Mouse (Mus musculus): ENCODE data around the gene Fbxl13. TPM values are rescaled to one million over a fixed set of nuclear protein-coding genes. Genes with fewer than 3 reads are reported as not detected.
"Not testable (repeated sequence)": the region's sequence is repeated elsewhere in the genome, so short reads cannot be mapped to it uniquely, and the experiment has no call there.

Gene Fbxl13
- total and polyA plus RNA-seq, 3 experiments: 0.13 to 0.23 TPM; not detected in 1

DNA sequence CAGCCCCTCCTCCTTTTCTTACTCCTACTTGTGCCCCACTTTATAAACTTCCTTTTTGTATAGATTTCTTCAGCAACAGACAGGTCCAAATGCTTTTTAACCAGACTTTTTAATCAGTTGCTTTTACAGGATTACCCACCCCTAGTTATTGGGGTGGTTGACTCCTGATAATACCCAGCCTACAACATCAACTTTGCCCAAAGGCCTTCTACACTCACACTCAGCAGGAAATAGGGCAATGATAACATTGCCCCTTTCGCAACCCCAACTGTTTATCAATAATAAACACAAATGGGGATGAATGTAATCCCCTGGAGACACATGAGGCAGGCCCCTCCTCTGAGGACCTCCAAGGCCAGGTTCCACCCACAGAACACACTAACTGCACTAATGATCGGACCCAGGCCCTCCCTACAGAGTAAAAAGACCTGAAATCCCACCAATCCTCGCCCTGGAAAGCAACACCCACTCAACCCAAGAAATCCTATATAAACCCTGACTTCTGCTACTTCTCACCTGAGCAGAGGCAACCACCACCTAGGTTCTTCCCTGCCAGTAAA, 28.9 kb downstream of the Fbxl13 start:
- TF ChIP-seq MYC (IDR thresholded peaks at IDR 0.05; ENCODE audit: low read depth, low read length): no peak
- TF ChIP-seq NRF1 (IDR thresholded peaks at IDR 0.05; ENCODE audit: insufficient read depth, low read depth, low read length, poor library complexity, severe bottlenecking): no peak
- TF ChIP-seq MYB (IDR thresholded peaks at IDR 0.05; ENCODE audit: low read depth, low read length): no peak
- TF ChIP-seq ELF1 (IDR thresholded peaks at IDR 0.05; ENCODE audit: low read depth, low read length): no peak
- TF ChIP-seq ZKSCAN1 (IDR thresholded peaks at IDR 0.05; ENCODE audit: low read depth, low read length): no peak
- peak; percentile 33 for TF ChIP-seq TAL1 (IDR thresholded peaks at IDR 0.05; ENCODE audit: low read length)
- no peak for TF ChIP-seq ZNF384 (IDR thresholded peaks at IDR 0.05; ENCODE audit: low read depth, low read length)
- TF ChIP-seq MAX (IDR thresholded peaks at IDR 0.05; ENCODE audit: low read length): no peak
- TF ChIP-seq E2F4 (IDR thresholded peaks at IDR 0.05; ENCODE audit: borderline replicate concordance, low read depth, low read length): no peak
- TF ChIP-seq GATA1 (IDR thresholded peaks at IDR 0.05; ENCODE audit: low read depth, low read length): peak; percentile 79
- TF ChIP-seq RCOR1 (IDR thresholded peaks at IDR 0.05; ENCODE audit: low read depth, low read length): peak; percentile 45; the same call in 1 of the 2 replicates
- no peak for TF ChIP-seq JUND (IDR thresholded peaks at IDR 0.05; ENCODE audit: low read depth, low read length)
- peak; percentile 51 to 85; a peak in 3 of 4 replicates for TF ChIP-seq EP300 (IDR thresholded peaks at IDR 0.05; ENCODE audit: low read depth in 1 of 2, low read length in 2 of 2)
- TF ChIP-seq MAFK (IDR thresholded peaks at IDR 0.05; ENCODE audit: borderline replicate concordance, low read depth, low read length): no peak
- Histone ChIP-seq H3K36me3 (ENCODE audit: control insufficient read depth in 1 of 2, insufficient read depth in 2 of 2, low read length in 2 of 2) (peaks cover 0 to 9% of the 10 kb centered on the region in 2 experiments; a peak in 2 of 4 replicates), H3K79me2 (ENCODE audit: control insufficient read depth, insufficient read depth, low read length, poor library complexity) (no peaks in the 10 kb centered on the region), H3K9ac (ENCODE audit: control insufficient read depth, low read depth, low read length, poor library complexity, severe bottlenecking) (no peak overlapping the region), H3K9me3 (replicated peaks; ENCODE audit: insufficient read depth, low read length) (no peaks in the 10 kb centered on the region), H3K4me1 (ENCODE audit: control insufficient read depth in 1 of 2, insufficient read depth in 2 of 2, low read length in 2 of 2) (peaks cover 0 to 12% of the 10 kb centered on the region in 2 experiments; a peak in 2 of 4 replicates), H3K4me3 (ENCODE audit: control insufficient read depth in 1 of 2, insufficient read depth in 1 of 2, low read depth in 2 of 2, low read length in 2 of 2) (no peak overlapping the region), H3K27ac (ENCODE audit: control insufficient read depth, low read depth, low read length) (no peak overlapping the region), H3K27me3 (ENCODE audit: control insufficient read depth in 1 of 2, insufficient read depth in 2 of 2, low read length in 2 of 2) (peaks cover 0 to 2% of the 10 kb centered on the region in 2 experiments; a peak in 1 of 4 replicates)
- DNase-seq (ENCODE audit: low read depth, low spot score): peak; percentile 57

DNA sequence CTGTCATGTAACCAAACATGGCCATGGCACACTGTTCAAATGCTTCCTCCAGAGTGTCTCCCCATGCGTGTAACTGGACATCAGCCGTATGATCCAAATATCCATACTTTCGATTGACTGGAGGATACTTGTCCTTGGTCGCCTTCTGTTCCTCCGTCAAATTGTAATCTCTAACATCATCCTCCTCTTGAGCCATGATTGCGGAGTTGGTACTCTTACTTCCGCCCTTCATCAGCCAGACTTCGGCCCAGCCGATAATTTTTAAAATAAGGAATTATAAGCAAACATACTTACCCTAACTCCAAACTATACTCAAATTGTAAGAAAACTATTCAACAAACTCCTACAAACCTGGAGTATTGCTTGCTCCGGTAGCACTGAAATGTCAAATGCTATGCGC, 31.1 kb downstream of the Fbxl13 start:
- DNase-seq (ENCODE audit: low read depth, low spot score); H3K36me3 ChIP-seq (ENCODE audit: control insufficient read depth in 1 of 2, insufficient read depth in 2 of 2, low read length in 2 of 2); H3K9me3 ChIP-seq (replicated peaks; ENCODE audit: insufficient read depth, low read length); H3K27me3 ChIP-seq (ENCODE audit: control insufficient read depth in 1 of 2, insufficient read depth in 2 of 2, low read length in 2 of 2); H3K9ac ChIP-seq (ENCODE audit: control insufficient read depth, low read depth, low read length, poor library complexity, severe bottlenecking); H3K27ac ChIP-seq (ENCODE audit: control insufficient read depth, low read depth, low read length); H3K4me3 ChIP-seq (ENCODE audit: control insufficient read depth in 1 of 2, insufficient read depth in 1 of 2, low read depth in 2 of 2, low read length in 2 of 2); H3K79me2 ChIP-seq (ENCODE audit: control insufficient read depth, insufficient read depth, low read length, poor library complexity): not testable (repeated sequence)
- peaks cover 0 to 12% of the 10 kb centered on the region in 2 experiments; a peak in 2 of 4 replicates for H3K4me1 ChIP-seq (ENCODE audit: control insufficient read depth in 1 of 2, insufficient read depth in 2 of 2, low read length in 2 of 2)

DNA sequence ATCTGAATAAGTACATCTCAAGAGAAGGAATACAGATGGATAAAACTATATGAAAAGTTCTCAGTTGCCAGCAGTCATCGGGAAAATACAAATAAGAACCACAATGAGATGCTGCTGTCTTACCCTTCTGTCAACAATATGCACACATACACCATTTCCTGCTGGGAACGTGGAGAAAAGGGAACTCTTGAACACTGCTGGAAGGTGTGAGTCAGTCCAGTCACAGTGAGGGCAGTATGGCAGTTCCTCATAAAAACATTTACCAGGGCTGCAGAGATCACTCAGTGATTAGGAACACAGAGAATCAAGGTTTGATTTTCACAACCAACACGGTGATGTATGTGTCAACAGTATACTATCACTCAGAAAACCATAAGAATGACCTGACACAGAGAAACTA, 34.4 kb downstream of the Fbxl13 start:
- Histone ChIP-seq H3K4me3 (ENCODE audit: control insufficient read depth in 1 of 2, insufficient read depth in 1 of 2, low read depth in 2 of 2, low read length in 2 of 2) (no peak overlapping the region), H3K79me2 (ENCODE audit: control insufficient read depth, insufficient read depth, low read length, poor library complexity) (no peaks in the 10 kb centered on the region), H3K27ac (ENCODE audit: control insufficient read depth, low read depth, low read length) (no peak overlapping the region), H3K27me3 (ENCODE audit: control insufficient read depth in 1 of 2, insufficient read depth in 2 of 2, low read length in 2 of 2) (peaks cover 0 to 3% of the 10 kb centered on the region in 2 experiments; a peak in 2 of 4 replicates), H3K36me3 (ENCODE audit: control insufficient read depth in 1 of 2, insufficient read depth in 2 of 2, low read length in 2 of 2) (peaks cover 0 to 4% of the 10 kb centered on the region in 2 experiments; a peak in 2 of 4 replicates), H3K9me3 (replicated peaks; ENCODE audit: insufficient read depth, low read length) (no peaks in the 10 kb centered on the region), H3K9ac (ENCODE audit: control insufficient read depth, low read depth, low read length, poor library complexity, severe bottlenecking) (no peak overlapping the region), H3K4me1 (ENCODE audit: control insufficient read depth in 1 of 2, insufficient read depth in 2 of 2, low read length in 2 of 2) (peaks cover 0 to 3% of the 10 kb centered on the region in 2 experiments; a peak in 2 of 4 replicates)
- peak; percentile 43; the same call in 1 of the 2 replicates for TF ChIP-seq TBP (IDR thresholded peaks at IDR 0.05; ENCODE audit: low read depth, low read length)
- TF ChIP-seq SIN3A (IDR thresholded peaks at IDR 0.05; ENCODE audit: low read length): no peak
- peak; percentile 38 for DNase-seq (ENCODE audit: low read depth, low spot score)
